Mouse (Mus musculus): Measurements from ENCODE around the gene Fzd5.

The Fzd5 gene

DNA sequence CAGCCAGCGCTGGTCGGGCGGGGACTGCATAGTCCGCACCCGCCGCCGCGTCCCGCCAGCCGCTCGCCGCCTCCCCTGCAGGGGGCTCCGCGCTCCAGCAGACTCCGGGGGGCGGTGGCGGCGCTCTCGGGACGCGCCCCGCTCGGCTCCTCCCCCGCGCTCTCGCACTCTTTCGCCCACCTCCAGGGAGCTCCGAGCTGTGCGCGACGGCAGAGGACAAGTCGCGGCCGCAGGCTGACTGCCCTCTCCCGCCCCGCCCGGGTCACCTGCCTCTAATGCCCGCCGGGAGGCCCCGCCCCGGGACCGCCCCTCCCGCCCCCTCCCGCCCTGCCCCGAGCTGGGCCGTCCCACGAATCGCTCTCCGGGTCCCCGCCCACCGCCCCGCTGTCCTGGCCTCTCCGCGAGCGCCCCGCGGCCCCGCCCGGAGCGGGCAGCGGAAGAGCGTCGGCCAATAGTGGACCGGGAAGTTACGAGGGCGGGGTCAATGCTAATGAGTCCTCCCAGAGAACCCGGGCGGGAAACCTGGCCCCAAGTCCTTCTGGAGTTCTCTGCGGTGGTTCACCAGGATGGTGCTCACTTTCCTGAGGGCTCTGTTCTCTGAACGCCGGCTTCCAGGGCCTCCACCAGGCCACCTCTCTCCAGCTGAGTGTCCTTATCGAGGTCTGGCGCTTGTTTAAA lies at the start of gene Fzd5:
Gene Fzd5 (minus strand): TSS at position 250 of the 678 bp plus-strand sequence.
- peak; percentile 96 for DNase-seq

DNA sequence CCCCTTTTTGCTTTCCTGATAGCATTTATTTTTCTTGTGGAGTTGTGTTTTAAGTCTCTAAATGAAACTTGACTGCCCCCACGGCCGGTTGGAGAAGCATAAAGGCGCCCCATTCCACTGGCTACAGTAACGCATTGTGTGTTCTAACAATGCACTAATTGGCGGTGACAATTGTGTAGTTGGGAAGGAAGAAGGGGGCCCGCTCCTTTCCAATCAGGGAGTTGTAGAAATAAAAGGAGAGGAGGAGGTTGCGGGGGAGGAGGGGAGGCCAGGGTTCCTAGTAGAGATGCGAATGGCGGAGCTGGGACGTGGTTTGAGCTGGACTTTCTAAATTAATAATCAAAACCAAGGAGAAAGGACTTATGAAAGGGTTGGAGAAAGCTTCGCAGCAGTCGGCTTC lies 42.3 kb upstream of the Fzd5 start:
- no peak for DNase-seq

DNA sequence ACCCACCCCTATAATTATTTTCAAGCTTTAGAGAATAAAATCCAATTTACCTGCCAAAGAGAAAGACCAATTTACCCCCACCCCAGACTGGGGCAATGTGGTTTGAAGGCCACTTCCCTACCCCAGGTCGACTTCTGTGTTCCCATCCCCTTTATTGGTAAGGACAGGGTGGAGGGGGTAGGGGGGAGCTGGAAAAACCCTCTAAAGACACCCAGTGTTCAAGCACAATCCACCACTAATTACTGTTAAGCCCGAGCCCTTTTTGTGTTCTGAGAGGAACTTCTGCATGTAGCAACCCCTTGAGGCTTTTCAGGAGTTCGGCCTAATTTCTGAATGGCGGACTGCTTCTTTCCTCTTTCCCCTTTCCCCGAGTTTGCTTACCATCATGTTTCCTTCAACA lies 41.9 kb upstream of the Fzd5 start:
- DNase-seq, result no peak

DNA sequence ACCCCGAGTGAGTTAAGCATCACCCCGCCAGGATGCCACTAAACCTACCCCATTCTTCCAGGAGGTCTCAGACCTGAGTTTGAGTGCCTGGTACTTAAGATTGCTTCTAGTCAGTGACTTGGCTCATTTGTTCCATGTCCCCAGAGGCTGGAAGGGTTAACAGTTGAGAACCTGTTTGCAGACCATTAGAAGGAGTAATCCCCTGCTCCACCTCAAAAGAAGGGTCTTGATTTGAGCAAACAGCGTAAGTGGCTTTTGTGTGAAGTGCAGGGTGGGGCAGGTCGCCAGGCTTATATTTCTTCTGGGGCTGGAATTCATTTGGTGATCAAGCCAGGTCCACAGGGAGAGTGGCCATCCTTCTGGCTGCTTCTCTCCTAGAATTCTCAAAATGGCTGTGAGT lies 35.8 kb upstream of the Fzd5 start:
- no peak for DNase-seq

- no peak for DNase-seq
These were observed 32.6 kb upstream of the Fzd5 start for GRCm38 (mm10) chr1:64770169-64770568.

DNA sequence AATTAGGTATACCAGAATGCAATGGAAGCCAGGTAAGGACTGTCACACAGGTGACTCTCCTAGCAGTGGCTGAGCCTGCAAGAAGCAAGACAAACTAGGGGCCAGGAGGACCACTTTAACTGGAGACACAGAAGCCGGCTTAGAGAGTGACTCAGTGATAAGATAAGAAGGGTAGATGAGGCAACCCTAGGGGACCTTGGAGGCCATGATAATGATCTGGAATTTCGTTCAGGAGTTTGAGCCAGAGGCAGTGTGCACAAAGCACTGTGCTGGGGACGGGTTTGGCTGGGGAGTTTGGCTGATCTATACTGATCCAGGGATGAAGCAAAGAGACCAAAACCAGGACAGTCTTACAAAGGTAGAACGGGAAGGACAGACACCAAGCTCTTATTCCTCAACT lies 24.1 kb upstream of the Fzd5 start:
- DNase-seq, result no peak

GRCm38 (mm10) chr1:64757766-64758165 lies 20.2 kb upstream of the Fzd5 start:
- peak; percentile 22 for DNase-seq

DNA sequence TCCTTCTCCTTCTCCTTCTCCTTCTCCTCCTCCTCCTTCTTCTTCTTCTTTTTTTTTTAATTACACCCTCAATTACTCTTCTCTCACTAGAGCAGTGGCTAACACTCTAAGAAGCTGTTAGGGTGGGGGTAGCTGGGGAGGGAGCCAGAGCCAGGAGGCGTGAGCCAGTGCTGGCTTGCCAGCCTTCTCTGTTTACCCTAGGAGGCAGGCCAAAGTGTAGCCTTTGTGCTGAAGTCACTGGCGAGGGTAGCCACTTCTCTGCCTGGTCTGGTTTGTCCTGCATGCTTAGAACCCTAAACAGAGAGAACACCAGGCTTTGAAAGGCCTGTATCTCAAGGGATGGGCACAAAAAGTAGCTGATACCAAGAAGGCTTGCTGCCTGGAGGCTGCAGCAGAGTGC lies 19.7 kb upstream of the Fzd5 start:
- peak; percentile 69 for DNase-seq

DNA sequence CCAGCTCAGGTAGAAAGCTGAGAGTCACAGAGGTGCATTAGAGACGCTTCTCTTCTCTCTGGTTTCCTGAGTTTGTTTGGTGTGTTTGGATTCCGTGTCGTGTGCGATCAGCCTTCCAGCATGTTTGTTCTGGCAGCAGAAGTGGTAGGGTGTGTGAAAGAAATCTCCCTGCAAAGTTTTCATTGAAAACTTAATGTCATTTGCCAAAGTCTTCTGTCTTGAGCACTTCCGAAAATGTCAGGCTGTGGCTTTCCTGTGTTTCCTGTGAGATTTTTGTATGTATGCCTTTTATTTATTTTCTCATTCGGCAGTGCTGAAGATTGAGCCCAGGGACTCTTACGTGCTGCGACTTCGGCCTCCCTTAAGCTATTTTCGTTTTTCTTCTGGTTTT lies 19.1 kb upstream of the Fzd5 start:
- no peak for DNase-seq

DNA sequence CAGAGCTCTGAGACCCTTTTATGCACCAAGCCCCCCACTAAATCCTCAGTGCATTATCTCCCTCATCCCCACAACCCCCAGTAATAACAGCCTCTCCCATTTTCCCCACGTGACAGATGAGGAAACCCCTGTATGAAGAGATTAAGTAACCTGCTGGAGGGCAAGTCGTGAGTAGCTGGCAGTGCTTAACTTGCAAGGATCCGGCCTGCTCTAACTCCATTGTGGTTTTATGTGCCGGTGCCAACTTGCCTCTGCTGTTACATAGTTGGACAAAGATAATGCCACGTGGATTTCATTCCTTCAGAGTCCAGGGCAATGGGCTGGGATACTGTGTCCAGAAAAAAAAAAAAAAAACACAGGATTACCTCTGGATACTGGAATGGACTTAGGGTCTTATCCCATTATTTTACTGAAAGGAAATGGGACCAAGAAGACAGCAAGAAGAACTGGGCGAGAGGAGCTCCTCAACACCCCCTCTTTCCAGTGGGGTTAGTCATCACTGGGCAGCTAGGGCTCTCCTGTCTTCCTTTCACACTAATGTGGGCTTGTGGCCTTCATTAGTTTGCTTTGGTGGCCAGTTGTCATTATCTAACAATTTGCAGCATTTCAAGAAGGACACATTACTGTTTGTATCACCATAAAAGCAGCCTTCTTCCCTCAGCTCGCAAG lies 18.6 kb upstream of the Fzd5 start:
- DNase-seq, result no peak

DNA sequence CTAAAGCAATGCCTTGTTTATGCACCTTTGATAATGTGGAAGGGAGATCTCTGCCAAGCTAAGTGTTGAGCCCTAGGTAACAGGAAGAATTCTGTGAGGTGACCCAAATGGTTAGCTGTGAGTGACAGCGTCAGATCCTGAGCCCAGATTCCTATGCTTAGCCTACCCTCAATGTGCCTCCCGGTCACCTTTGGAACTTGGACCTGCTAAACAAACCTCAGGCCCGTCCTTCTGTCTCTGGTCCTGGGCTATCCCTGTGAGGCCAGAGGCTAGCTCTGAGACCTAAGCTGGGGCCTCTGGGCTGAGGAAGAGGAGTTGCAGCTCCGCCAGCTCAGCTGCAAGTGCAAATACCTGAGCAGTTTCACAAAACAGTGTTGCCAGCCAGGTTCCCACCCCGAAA lies 17.1 kb upstream of the Fzd5 start:
- DNase-seq, result no peak

GRCm38 (mm10) chr1:64753668-64754067 lies 16.1 kb upstream of the Fzd5 start:
- peak; percentile 42 for DNase-seq

GRCm38 (mm10) chr1:64753109-64753508 lies 15.6 kb upstream of the Fzd5 start:
- DNase-seq, result peak; percentile 71

DNA sequence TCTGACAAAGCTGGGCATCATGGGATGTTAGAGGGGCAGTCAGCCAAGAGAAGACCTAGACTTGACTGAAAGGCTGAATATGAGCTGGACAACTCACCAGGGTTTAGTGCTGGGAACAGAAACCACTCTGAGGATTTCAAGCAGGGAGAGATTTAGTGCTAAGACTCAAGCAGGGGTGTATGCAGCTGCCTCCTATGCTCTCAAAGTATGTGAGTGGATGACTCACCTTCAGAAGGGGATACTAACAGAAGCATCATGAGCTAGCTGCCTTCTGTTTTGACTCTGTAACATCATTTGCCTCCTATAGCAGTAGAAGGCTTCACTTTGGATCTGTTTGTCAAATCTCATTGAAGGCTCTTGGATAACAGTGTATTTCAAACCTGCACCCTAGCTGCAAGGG lies 7.1 kb upstream of the Fzd5 start:
- DNase-seq, result no peak

GRCm38 (mm10) chr1:64742741-64743408 lies 5.3 kb upstream of the Fzd5 start:
- DNase-seq, result no peak

- peak; percentile 73 for DNase-seq
These were observed 1.1 kb upstream of the Fzd5 start for GRCm38 (mm10) chr1:64738661-64739082.

DNA sequence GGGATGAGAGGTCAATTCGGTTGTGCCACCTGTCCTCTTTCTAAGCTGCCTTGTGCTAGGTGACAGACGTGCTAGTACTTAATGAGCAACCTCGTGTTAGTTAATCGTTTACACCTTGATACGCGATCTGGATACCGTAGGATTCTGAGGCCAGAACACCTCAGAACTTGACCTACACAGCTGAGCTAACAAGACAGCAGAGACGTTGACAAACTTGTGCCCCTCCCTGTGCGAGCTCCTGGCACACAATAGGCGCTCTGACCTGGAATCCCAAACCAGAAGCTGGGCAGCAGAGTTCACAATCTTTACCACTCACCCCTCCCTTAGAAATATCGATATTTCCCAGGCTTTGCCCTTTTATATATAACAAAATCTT lies 617 bp upstream of the Fzd5 start:
- DNase-seq, result no peak

DNA sequence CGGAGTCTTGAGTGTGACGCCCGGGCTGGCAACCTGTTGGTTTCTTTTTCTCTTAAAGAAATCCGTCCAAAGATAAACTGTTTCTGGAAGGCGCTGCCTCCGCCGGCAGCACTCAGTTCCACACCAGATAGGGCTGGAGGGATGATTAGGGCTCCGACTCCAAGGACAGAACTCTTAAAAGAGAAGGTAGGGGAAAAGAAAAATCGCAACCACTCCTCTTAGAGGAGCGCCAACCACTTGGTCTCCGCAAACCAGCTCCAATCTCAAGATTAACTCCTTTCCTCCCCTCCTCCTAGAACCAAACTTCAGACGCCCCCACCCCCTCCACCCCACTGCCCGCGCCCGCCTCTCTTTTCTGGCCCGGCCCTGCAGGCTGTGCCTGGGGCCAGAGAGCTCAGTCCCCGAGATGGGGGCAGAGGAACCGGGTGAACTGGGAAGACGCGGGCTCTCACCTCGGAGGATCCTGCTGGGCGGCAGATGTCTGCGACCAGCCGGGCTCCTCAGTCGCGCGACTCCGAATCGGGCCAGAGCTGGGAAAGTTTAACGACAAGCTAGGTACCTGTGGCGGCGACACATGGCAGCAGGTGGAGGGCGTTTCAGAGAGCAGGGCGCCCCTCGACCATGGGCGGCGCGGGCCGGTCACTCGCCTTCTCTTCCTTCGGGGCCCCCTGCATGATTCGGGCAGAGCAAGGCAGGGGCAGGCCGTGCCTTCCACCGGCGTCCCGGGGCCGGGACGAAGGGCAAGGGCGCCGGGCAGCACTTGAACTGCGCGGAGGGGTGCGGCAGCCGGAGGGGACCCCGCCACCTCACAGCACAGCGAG lies 660 bp downstream of the Fzd5 start:
- DNase-seq, result peak; percentile 40

DNA sequence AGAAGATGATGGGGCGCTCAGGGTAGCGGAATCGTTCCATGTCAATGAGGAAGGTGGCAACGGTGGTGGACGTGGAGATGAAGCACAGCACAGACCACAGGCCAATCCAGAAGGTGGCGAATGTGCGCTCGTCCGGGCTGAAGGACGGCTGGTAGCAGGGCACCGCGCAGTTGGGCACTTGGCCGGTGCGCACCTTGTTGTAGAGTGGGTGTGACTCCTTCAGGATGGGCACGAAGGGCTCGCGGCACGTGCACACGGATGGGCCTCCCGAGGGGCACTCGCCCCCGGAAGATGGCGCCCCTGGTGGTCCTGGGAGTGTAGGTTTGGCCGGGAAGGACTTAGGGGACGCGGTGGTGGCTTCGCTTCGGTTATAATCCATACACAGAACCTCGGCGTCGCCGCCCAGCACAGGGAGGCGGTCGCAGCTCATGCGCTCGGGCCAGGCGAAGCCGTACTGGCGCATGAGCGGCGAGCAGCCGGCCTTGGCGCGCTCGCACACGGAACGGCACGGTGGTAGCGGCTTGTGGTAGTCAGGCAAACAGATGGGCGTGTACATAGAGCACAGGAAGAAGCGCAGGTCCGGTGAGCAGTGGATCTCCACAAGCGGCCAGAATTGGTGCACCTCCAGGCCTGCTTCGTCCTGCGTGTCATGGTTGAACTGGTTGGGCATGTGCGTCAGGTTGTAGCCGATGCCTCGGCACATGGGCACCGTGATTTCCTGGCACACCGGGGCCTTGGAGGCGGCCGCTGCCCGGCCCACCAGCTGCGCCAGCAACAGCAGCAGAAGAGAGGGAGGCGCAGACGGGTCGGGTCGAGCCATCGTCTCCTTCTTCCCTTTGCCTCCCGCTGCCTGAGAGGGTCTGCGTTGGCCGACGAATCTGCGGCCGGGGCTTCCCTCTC lies 1.5 kb downstream of the Fzd5 start:
- peak; percentile 63 for DNase-seq

DNA sequence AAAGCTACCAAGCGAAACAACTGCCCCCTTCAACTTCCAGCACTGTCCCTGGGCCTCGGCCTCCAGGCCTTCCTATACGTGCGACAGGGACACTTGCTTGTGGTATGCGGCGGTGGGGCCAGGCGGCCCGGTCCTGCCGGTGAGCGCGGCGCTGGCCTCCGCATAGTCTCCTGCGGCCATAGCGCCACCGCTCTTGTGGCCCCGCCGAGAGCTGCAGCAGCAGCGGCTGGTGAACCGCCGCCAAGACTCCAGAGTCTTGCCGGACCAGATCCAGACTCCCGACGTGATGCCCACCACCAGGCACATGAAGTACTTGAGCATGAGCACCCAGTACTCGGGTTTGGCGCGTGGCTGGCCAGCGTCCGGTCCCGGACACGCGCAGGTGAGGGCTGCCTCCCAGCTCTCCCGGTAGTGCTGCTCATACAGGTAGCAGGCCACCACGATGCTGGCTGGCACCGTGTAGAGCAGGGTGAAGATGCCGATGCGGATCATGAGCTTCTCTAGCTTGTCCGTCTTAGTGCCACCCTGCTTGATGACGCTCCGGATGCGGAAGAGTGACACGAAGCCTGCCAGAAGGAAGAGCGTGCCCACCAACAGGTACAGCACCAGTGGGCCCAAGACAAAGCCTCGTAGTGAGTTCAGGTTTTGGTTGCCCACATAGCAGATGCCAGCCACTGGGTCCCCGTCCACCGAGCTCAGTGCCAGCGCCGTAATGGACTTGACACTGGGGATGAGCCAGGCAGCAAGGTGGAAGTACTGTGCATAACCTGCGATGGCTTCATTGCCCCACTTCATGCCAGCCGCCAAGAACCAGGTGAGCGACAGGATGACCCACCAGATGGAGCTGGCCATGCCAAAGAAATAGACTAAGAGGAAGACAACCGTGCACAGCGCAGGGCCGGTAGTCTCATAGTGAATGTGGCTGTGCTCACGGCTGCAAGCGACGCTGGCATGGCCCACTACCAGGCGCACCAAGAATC lies 2.5 kb downstream of the Fzd5 start:
- peak; percentile 47 for DNase-seq

All from lung, postnatal 10 days (tissue).